Mouse (Mus musculus): ENCODE data around the gene Pde2a. TPM values are rescaled to one million over a fixed set of nuclear protein-coding genes. Genes with fewer than 3 reads are reported as not detected.
A peak's percentile ranks its signal among the peaks of the same experiment; 100 is the strongest.

The Pde2a gene
- polyA plus RNA-seq, 1 experiment = 33.2 TPM

DNA sequence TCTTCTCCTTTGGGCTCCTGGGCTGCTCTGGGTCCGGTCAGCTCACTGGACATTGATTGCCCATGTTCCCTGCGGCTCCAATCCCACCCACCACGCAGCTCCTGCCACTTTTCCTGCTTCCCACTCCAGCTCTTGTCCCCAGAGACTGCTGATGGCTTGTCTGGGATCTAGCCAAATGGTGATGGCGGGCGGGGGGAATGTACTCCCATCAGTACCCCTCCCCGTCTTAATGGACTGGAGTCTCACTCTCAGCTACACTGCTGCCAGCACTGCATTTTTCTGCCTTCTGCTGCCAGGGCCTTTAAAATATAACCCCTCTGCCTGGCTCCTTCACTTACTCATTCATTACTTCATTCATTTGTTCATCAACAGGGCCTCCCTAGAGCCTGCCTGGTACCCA lies 2.5 kb downstream of the Pde2a start:
- WGBS = 80% methylated on average over 6 of the region's 6 CpGs
- TF ChIP-seq CTCF (IDR thresholded peaks at IDR 0.05; ENCODE audit: control insufficient read depth, insufficient read depth, low read length) = no peak
- TF ChIP-seq POLR2A (IDR thresholded peaks at IDR 0.05; ENCODE audit: borderline replicate concordance, control insufficient read depth, low read depth, low read length) = no peak

DNA sequence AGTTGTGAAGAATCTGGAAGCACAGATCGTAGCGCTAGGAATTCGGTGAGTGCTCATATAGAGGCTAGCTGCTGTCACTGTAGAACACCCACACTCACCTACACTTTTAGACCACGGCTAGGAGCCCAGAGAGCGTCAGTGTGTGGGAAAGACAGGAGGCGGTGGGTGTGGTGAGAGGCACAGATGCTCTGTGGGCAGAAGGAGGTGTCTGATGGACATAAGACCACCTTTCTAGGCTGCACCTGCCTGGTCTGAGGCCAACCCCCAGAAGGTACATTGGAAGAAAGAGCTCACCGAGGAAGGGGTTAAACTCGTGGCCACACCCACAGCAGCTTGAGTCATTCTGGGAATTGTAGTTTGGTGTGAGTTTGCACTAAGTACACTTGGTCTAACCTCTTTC lies 5.2 kb downstream of the Pde2a start:
- H3K4me3 ChIP-seq (replicated peaks; ENCODE audit: control insufficient read depth, low read depth, low read length) = no peak overlapping the region
- H3K27ac ChIP-seq (ENCODE audit: control insufficient read depth, insufficient read depth, low read depth, low read length, poor library complexity) = no peak overlapping the region
- WGBS = 63% methylated on average over 8 of the region's 8 CpGs
- no peak for TF ChIP-seq CTCF (IDR thresholded peaks at IDR 0.05; ENCODE audit: control insufficient read depth, insufficient read depth, low read length)
- no peak for TF ChIP-seq POLR2A (IDR thresholded peaks at IDR 0.05; ENCODE audit: borderline replicate concordance, control insufficient read depth, low read depth, low read length)
- no peaks in the 10 kb centered on the region; the same call in none of the 2 replicates for H3K4me1 ChIP-seq (ENCODE audit: control insufficient read depth, insufficient read depth, low read length)

More for the DNA sequence above, 2.5 kb downstream of the Pde2a start:
- Histone ChIP-seq H3K27ac (ENCODE audit: control insufficient read depth, insufficient read depth, low read depth, low read length, poor library complexity) (no peak overlapping the region), H3K4me3 (replicated peaks; ENCODE audit: control insufficient read depth, low read depth, low read length) (no peak overlapping the region), H3K4me1 (ENCODE audit: control insufficient read depth, insufficient read depth, low read length) (no peaks in the 10 kb centered on the region)

DNA sequence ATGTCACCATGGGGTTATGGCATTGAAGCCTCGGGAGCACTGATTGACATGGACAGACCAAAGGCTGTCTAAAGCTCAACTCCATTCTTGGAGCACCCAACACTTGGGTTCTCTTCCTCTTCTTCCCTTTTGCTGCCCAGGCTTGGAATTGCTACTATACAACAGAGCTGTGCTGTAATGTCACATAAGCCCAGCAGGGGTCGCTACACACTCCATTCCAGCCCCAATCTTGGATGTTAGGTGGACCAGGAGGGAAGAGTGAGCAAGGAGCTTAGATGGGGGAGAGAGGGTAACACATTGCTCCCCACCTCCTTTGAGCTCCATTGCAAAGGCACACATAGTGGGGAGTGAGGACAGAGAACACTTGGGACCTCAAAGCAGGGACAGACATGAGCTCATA lies 6.2 kb downstream of the Pde2a start:
- no peaks in the 10 kb centered on the region; the same call in none of the 2 replicates for H3K4me1 ChIP-seq (ENCODE audit: control insufficient read depth, insufficient read depth, low read length)
- no peak overlapping the region for H3K27ac ChIP-seq (ENCODE audit: control insufficient read depth, insufficient read depth, low read depth, low read length, poor library complexity)
- WGBS = 10% methylated on average over 2 of the region's 2 CpGs
- H3K4me3 ChIP-seq (replicated peaks; ENCODE audit: control insufficient read depth, low read depth, low read length) = no peak overlapping the region
- TF ChIP-seq CTCF (IDR thresholded peaks at IDR 0.05; ENCODE audit: control insufficient read depth, insufficient read depth, low read length) (peak; percentile 86), POLR2A (IDR thresholded peaks at IDR 0.05; ENCODE audit: borderline replicate concordance, control insufficient read depth, low read depth, low read length) (no peak)

DNA sequence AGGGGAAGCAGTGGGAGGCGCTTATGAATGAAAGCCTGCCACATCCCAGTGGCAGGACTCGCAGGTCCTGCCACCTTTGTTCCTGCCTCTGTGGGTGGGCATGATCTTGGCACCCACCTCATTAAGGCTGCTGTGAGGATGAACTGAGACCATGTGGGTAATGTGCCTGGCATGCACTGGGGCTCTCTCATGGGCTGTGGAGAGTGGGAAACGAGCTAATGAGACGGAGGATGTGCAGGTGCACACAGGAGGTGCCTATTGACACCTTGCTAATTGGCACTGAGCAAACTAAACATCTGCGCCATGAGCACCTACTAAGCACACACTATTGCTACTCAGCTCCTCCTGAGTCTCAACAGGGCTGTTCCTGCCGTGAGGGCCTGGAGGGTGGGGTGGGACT lies 13.5 kb downstream of the Pde2a start:
- no peaks in the 10 kb centered on the region; the same call in none of the 2 replicates for H3K4me1 ChIP-seq (ENCODE audit: control insufficient read depth, insufficient read depth, low read length)
- 80% methylated on average over 6 of the region's 6 CpGs for WGBS
- TF ChIP-seq POLR2A (IDR thresholded peaks at IDR 0.05; ENCODE audit: borderline replicate concordance, control insufficient read depth, low read depth, low read length) (no peak), CTCF (IDR thresholded peaks at IDR 0.05; ENCODE audit: control insufficient read depth, insufficient read depth, low read length) (no peak)
- no peak overlapping the region for H3K27ac ChIP-seq (ENCODE audit: control insufficient read depth, insufficient read depth, low read depth, low read length, poor library complexity)
- no peak overlapping the region for H3K4me3 ChIP-seq (replicated peaks; ENCODE audit: control insufficient read depth, low read depth, low read length)

DNA sequence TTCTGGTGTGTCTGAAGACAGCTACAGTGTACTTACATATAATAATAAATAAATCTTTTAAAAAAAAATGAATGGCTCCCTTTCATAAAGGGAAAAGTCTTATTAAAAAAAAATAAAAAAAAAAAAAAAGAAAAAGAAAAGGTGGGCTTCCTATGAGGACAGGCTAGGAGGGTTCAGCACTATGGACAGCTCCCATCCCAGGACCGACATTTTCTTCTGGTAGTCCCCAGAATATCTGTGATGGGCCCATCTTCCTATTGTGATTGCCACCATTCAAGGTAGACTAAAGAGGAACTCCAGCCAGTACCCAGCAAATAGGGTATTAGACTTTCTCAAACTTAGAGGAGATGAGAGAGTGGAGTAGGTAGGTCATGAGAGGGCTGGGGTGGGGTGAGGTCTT lies 16.4 kb downstream of the Pde2a start:
- Histone ChIP-seq H3K27ac (ENCODE audit: control insufficient read depth, insufficient read depth, low read depth, low read length, poor library complexity) (no peak overlapping the region), H3K4me1 (ENCODE audit: control insufficient read depth, insufficient read depth, low read length) (no peaks in the 10 kb centered on the region), H3K4me3 (replicated peaks; ENCODE audit: control insufficient read depth, low read depth, low read length) (no peak overlapping the region)
- TF ChIP-seq POLR2A (IDR thresholded peaks at IDR 0.05; ENCODE audit: borderline replicate concordance, control insufficient read depth, low read depth, low read length) = no peak
- TF ChIP-seq CTCF (IDR thresholded peaks at IDR 0.05; ENCODE audit: control insufficient read depth, insufficient read depth, low read length) = no peak
- 20% methylated on average over 1 of the region's 1 CpGs for WGBS

DNA sequence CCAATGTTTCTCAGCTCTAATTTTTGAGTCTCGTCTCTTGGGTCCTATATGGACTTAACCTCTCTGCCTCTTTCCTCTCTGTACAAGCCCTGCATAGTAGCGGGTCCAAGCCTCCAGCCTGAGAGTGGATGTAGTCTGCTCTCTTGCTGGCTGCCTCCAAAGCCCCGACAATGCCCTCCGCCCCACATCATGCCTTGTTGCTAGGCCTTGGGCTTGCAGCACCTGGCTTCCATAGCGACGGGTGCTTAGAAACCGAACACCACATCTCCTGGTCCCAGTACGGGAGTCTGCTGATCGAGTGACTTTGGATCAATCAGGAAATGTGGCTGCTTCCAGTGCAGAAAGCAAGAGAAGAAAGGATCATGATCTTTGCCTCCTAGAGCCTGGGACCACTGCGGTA lies 21.6 kb downstream of the Pde2a start:
- 80% methylated on average over 10 of the region's 10 CpGs for WGBS
- no peaks in the 10 kb centered on the region for H3K4me1 ChIP-seq (ENCODE audit: control insufficient read depth, insufficient read depth, low read length)
- TF ChIP-seq POLR2A (IDR thresholded peaks at IDR 0.05; ENCODE audit: borderline replicate concordance, control insufficient read depth, low read depth, low read length) (no peak), CTCF (IDR thresholded peaks at IDR 0.05; ENCODE audit: control insufficient read depth, insufficient read depth, low read length) (no peak)
- H3K27ac ChIP-seq (ENCODE audit: control insufficient read depth, insufficient read depth, low read depth, low read length, poor library complexity) = no peak overlapping the region
- H3K4me3 ChIP-seq (replicated peaks; ENCODE audit: control insufficient read depth, low read depth, low read length) = no peak overlapping the region

DNA sequence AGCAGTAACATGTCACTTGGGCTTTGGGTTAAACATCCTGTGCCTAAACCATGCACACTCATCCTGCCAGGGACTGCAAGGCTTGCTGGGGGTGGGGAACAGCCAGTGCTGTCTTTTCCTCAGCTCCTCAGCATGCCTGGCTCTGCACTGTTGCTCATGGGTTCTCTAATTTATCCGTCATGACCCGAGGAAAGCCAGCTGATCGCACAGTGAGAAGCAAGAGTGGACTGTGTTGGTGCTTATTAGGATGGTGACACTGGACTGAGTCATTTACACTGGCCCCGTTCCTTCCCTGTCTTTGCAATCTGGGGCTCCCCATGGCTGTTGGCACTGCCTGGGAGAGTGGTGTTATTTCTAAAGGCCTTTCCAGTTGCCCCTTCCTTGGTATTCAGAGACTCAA lies 22.7 kb downstream of the Pde2a start:
- no peak for TF ChIP-seq CTCF (IDR thresholded peaks at IDR 0.05; ENCODE audit: control insufficient read depth, insufficient read depth, low read length)
- no peak for TF ChIP-seq POLR2A (IDR thresholded peaks at IDR 0.05; ENCODE audit: borderline replicate concordance, control insufficient read depth, low read depth, low read length)
- Histone ChIP-seq H3K4me3 (replicated peaks; ENCODE audit: control insufficient read depth, low read depth, low read length) (no peak overlapping the region), H3K27ac (ENCODE audit: control insufficient read depth, insufficient read depth, low read depth, low read length, poor library complexity) (no peak overlapping the region), H3K4me1 (ENCODE audit: control insufficient read depth, insufficient read depth, low read length) (no peaks in the 10 kb centered on the region)
- 78% methylated on average over 4 of the region's 4 CpGs for WGBS

DNA sequence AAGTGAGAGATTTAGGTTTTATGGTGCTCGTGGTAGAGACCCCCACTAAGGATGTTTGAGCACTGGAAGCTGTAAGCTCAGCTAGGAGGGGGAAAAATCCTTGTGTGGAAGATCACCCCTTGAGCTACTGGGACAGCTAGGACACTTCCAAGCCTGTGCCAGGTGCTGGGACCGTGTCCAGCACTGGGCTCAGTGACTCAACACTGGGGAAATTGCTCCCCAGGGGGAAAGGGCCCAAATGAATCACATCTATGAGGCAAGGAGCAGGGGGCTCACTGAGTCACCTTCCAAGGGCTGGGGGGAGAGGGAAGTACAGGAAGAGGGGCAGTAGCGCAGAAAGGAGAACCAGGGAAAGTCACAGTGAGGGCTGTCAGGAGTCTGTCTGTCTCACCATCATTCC lies 28.4 kb downstream of the Pde2a start:
- Histone ChIP-seq H3K27ac (ENCODE audit: control insufficient read depth, insufficient read depth, low read depth, low read length, poor library complexity) (no peak overlapping the region), H3K4me1 (ENCODE audit: control insufficient read depth, insufficient read depth, low read length) (peaks cover 12% of the 10 kb centered on the region), H3K4me3 (replicated peaks; ENCODE audit: control insufficient read depth, low read depth, low read length) (no peak overlapping the region)
- TF ChIP-seq POLR2A (IDR thresholded peaks at IDR 0.05; ENCODE audit: borderline replicate concordance, control insufficient read depth, low read depth, low read length) (no peak), CTCF (IDR thresholded peaks at IDR 0.05; ENCODE audit: control insufficient read depth, insufficient read depth, low read length) (0 out of 2 replicates have a peak, but pooled peaks have one; percentile 4)
- 34% methylated on average over 3 of the region's 3 CpGs for WGBS
